Mouse (Mus musculus) forebrain, embryonic 10.5 days (tissue): Measurements from ENCODE around the gene Ythdf2. TPM values are rescaled to one million over a fixed set of nuclear protein-coding genes. Genes with fewer than 3 reads are reported as not detected.

ENCODE experiments used
- microRNA-seq: library from miRNA; unstranded; fragments of <30 nt; microRNA quantifications from one replicate; pipeline ENCODE4, GENCODE M21; 2017
- polyA plus RNA-seq: library from polyadenylated mRNA; unstranded; fragments of >200 nt; fragmentation: Nextera tagmentation; extraction: Ambion mirVana; gene quantifications from 2 replicates; pipeline ENCODE4 v1.2.1, GENCODE M21; 2016

Gene Ythdf2
- polyA plus RNA-seq, 1 experiment from 2014 or later = 142 TPM

Small RNA genes lying within 50 kb of the gene (microRNA-seq; reads per million reads assigned to microRNA genes)
- not detected for gene Gm22033

Other genes starting within 250 kb of the Ythdf2 start
- gene Gm10300, start 137.6 kb downstream of the Ythdf2 start, polyA plus RNA-seq = not detected in 2 replicates
- gene Epb41, start 137.0 kb downstream of the Ythdf2 start, polyA plus RNA-seq = 115 and 123 TPM in 2 replicates
- 0.11 TPM in 1 of 2 replicates, not detected in the other for gene Oprd1, start 67.8 kb downstream of the Ythdf2 start, polyA plus RNA-seq
- 45.4 and 50.6 TPM in 2 replicates for gene Gmeb1, start 49.3 kb upstream of the Ythdf2 start, polyA plus RNA-seq
- 71.0 and 73.1 TPM in 2 replicates for gene Taf12, start 62.1 kb upstream of the Ythdf2 start, polyA plus RNA-seq
- 0.97 and 1.2 TPM in 2 replicates for gene Rab42, start 91.1 kb upstream of the Ythdf2 start, polyA plus RNA-seq
- gene Trnau1ap, start 117.2 kb upstream of the Ythdf2 start, polyA plus RNA-seq = 91.4 and 91.8 TPM in 2 replicates
- gene Rcc1, start 141.3 kb upstream of the Ythdf2 start, polyA plus RNA-seq = 193 and 194 TPM in 2 replicates
- 22.5 and 24.7 TPM in 2 replicates for gene Phactr4, start 210.2 kb upstream of the Ythdf2 start, polyA plus RNA-seq